Mouse (Mus musculus): Measurements from ENCODE around the gene Mogat2. TPM values are rescaled to one million over a fixed set of nuclear protein-coding genes. Genes with fewer than 3 reads are reported as not detected.

The Mogat2 gene
- polyA plus RNA-seq, 1 experiment: 652 TPM

DNA sequence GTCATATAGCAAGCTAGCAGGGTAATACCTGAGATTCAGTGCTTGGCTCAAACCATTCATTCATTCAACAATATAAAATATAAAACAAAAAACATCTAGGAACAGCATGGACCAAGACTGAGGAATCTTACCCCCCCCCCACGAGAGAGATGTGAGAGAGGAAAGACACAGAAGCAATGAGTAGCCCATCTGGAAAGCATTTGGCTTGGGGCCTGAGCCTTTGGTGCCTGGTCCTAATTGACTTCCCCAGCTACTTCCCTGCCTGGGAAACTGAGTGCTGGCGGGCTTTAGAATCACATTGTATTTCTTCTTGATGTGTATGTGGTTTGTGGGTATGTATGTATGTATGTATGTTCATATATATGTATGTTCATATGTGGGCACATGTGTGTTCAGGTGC lies 2.8 kb downstream of the Mogat2 start:
- TF ChIP-seq CTCF (IDR thresholded peaks at IDR 0.05; ENCODE audit: extremely low read depth, insufficient read length, insufficient replicate concordance, low read depth, low read length) (no peak), POLR2A (IDR thresholded peaks at IDR 0.05; ENCODE audit: low read depth, low read length) (no peak)
- Histone ChIP-seq H3K27ac (ENCODE audit: insufficient read depth, low read depth, low read length) (no peak overlapping the region), H3K4me3 (ENCODE audit: low read depth, low read length) (no peak overlapping the region), H3K36me3 (ENCODE audit: control insufficient read depth, insufficient read depth, low read length) (peaks cover 6% of the 10 kb centered on the region), H3K4me1 (ENCODE audit: control insufficient read depth, insufficient read depth, insufficient read length, low read length) (peaks cover 29% of the 10 kb centered on the region), H3K27me3 (ENCODE audit: control insufficient read depth, insufficient read depth, low read length) (no peaks in the 10 kb centered on the region)
- 81% methylated on average over 2 of the region's 2 CpGs for WGBS

DNA sequence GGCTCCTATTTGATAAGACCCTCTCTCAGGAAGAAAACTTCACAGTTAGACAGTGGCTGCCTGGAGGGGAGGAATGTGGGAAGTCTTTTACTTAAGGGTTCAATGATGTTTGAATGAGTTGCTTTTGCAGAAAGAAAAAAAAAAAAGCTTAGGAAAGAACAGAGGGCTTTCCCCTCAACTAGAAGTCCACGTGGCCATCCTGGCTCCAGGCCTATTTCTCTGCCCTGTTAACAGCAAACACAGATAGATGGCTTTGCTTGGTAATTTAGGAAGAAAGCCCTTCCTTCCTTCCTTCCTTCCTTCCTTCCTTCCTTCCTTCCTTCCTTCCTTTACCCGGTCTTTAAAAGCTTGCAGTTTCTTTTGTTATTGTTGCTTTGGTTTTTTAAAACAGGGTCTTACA lies 3.5 kb downstream of the Mogat2 start:
- Histone ChIP-seq H3K27ac (ENCODE audit: insufficient read depth, low read depth, low read length) (no peak overlapping the region), H3K36me3 (ENCODE audit: control insufficient read depth, insufficient read depth, low read length) (peaks cover 6% of the 10 kb centered on the region), H3K4me3 (ENCODE audit: low read depth, low read length) (no peak overlapping the region), H3K4me1 (ENCODE audit: control insufficient read depth, insufficient read depth, insufficient read length, low read length) (peaks cover 33% of the 10 kb centered on the region), H3K27me3 (ENCODE audit: control insufficient read depth, insufficient read depth, low read length) (no peaks in the 10 kb centered on the region)
- TF ChIP-seq POLR2A (IDR thresholded peaks at IDR 0.05; ENCODE audit: low read depth, low read length) (no peak), CTCF (IDR thresholded peaks at IDR 0.05; ENCODE audit: extremely low read depth, insufficient read length, insufficient replicate concordance, low read depth, low read length) (no peak)
- 58% methylated on average over 2 of the region's 2 CpGs for WGBS

DNA sequence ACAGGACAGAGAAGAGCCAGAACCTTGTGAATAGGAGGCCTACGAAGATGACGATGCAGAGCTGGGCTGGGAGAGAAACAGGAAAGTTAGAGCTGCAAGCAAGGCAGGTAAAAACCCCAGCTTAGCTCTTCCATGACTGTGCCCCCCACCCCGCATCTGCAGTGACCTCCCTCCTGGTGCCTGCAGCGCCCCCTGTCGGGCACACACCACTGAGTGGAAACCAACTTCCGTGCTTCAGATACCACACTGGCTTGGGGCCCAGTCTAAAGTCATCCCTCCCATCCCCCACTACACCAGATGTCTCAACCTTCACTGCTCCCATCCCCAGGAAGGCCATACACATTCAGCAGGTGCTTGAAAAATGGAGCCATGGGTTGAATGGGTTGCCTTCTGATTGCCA lies 5.8 kb downstream of the Mogat2 start:
- TF ChIP-seq POLR2A (IDR thresholded peaks at IDR 0.05; ENCODE audit: low read depth, low read length) (no peak), CTCF (IDR thresholded peaks at IDR 0.05; ENCODE audit: extremely low read depth, insufficient read length, insufficient replicate concordance, low read depth, low read length) (0 out of 2 replicates have a peak, but pooled peaks have one; percentile 24)
- Histone ChIP-seq H3K36me3 (ENCODE audit: control insufficient read depth, insufficient read depth, low read length) (peaks cover 16% of the 10 kb centered on the region), H3K27me3 (ENCODE audit: control insufficient read depth, insufficient read depth, low read length) (no peaks in the 10 kb centered on the region), H3K27ac (ENCODE audit: insufficient read depth, low read depth, low read length) (no peak overlapping the region), H3K4me3 (ENCODE audit: low read depth, low read length) (no peak overlapping the region), H3K4me1 (ENCODE audit: control insufficient read depth, insufficient read depth, insufficient read length, low read length) (peaks cover 40% of the 10 kb centered on the region)
- 79% methylated on average over 6 of the region's 6 CpGs for WGBS

DNA sequence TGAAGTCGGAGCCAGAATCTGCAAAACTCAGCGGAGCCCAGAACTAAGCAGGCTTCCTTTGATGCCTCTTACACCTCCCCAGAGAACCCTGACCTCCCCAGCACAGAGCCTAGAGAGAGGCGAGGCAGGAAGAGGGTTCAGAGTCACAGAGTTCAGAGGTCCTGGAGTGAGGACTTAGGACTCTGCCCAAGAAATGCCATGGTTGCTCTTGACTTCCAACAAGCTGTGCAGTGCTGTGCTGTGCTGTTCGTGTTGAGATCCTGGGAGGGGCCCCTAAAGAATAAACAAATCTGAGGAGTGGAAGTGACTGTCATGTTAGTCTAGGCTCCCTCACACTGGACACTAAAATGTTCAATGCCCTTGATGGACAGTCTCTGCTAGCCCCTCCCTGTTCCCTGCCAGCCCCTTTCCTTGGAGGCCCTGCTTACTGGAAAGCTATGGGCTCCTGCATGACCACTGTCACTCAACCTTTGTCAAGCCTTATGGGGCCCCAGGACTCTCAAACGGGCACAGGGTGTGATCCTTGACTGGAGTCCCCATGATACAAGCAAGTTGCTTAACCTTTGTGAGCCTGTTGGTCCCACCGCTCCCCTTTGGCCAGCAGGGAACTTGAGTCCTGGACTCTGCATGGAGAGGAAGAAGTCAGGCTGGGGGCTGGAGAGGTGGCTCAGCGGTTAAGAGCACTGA lies 8.2 kb downstream of the Mogat2 start:
- Histone ChIP-seq H3K36me3 (ENCODE audit: control insufficient read depth, insufficient read depth, low read length) (peaks cover 29% of the 10 kb centered on the region), H3K27ac (ENCODE audit: insufficient read depth, low read depth, low read length) (peak overlapping the region; percentile 96), H3K27me3 (ENCODE audit: control insufficient read depth, insufficient read depth, low read length) (no peaks in the 10 kb centered on the region), H3K4me3 (ENCODE audit: low read depth, low read length) (peak overlapping the region; percentile 31), H3K4me1 (ENCODE audit: control insufficient read depth, insufficient read depth, insufficient read length, low read length) (peaks cover 53% of the 10 kb centered on the region)
- TF ChIP-seq CTCF (IDR thresholded peaks at IDR 0.05; ENCODE audit: extremely low read depth, insufficient read length, insufficient replicate concordance, low read depth, low read length) (no peak), POLR2A (IDR thresholded peaks at IDR 0.05; ENCODE audit: low read depth, low read length) (peak; percentile 37; the same call in 1 of the 2 replicates)
- WGBS: 46% methylated on average over 7 of the region's 7 CpGs

DNA sequence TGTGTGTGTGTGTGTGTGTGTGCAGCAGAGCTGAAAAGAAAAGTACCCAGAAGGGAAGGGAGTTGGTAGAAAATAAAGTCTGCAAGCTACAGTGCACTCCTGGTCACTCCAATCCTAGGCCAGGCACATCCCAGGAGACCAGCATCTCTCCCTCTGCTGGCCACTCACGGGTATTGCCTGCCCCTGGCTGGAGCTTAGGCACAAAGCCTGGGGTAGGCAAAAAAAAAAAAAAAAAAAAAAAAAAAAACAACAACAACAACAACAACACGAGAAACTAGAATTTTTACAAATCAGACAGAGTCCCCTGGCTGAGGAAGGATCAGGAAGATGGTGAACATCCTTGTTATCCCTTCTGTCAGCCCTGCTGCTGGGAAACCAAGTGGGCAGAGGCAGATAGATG lies 9.0 kb downstream of the Mogat2 start:
- Histone ChIP-seq H3K27me3 (ENCODE audit: control insufficient read depth, insufficient read depth, low read length) (no peaks in the 10 kb centered on the region), H3K36me3 (ENCODE audit: control insufficient read depth, insufficient read depth, low read length) (peaks cover 31% of the 10 kb centered on the region), H3K27ac (ENCODE audit: insufficient read depth, low read depth, low read length) (peak overlapping the region; percentile 97), H3K4me1 (ENCODE audit: control insufficient read depth, insufficient read depth, insufficient read length, low read length) (peaks cover 57% of the 10 kb centered on the region), H3K4me3 (ENCODE audit: low read depth, low read length) (peak overlapping the region; percentile 31; the same call in 1 of the 2 replicates)
- peak; percentile 78; the same call in 1 of the 2 replicates for TF ChIP-seq CTCF (IDR thresholded peaks at IDR 0.05; ENCODE audit: extremely low read depth, insufficient read length, insufficient replicate concordance, low read depth, low read length)
- no peak for TF ChIP-seq POLR2A (IDR thresholded peaks at IDR 0.05; ENCODE audit: low read depth, low read length)
- WGBS: 16% methylated on average over 2 of the region's 2 CpGs

DNA sequence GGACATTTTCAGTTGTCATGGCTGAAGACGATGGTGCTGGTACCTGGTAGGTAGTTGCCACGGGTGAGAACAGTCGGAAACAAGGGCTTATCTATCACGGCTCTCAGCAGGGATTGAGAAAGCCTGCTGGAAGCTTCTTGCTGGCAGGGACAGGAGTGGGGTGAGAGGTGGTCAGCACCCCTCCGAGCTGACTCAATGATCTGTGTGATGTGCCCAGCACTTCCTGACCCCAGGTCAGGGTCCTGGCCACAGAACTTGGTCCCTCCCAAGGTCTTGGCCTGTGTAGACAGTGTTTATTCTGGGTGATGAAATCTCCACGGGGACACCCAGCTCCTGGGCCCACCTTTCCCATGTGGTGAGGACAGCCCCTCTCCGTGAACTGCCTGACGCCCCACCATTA lies 9.6 kb downstream of the Mogat2 start:
- H3K27ac ChIP-seq (ENCODE audit: insufficient read depth, low read depth, low read length): peak overlapping the region; percentile 97
- peaks cover 33% of the 10 kb centered on the region for H3K36me3 ChIP-seq (ENCODE audit: control insufficient read depth, insufficient read depth, low read length)
- TF ChIP-seq POLR2A (IDR thresholded peaks at IDR 0.05; ENCODE audit: low read depth, low read length) (no peak), CTCF (IDR thresholded peaks at IDR 0.05; ENCODE audit: extremely low read depth, insufficient read length, insufficient replicate concordance, low read depth, low read length) (no peak)
- H3K4me1 ChIP-seq (ENCODE audit: control insufficient read depth, insufficient read depth, insufficient read length, low read length): peaks cover 57% of the 10 kb centered on the region
- 88% methylated on average over 8 of the region's 8 CpGs for WGBS
- no peak overlapping the region for H3K4me3 ChIP-seq (ENCODE audit: low read depth, low read length)
- no peaks in the 10 kb centered on the region for H3K27me3 ChIP-seq (ENCODE audit: control insufficient read depth, insufficient read depth, low read length)

DNA sequence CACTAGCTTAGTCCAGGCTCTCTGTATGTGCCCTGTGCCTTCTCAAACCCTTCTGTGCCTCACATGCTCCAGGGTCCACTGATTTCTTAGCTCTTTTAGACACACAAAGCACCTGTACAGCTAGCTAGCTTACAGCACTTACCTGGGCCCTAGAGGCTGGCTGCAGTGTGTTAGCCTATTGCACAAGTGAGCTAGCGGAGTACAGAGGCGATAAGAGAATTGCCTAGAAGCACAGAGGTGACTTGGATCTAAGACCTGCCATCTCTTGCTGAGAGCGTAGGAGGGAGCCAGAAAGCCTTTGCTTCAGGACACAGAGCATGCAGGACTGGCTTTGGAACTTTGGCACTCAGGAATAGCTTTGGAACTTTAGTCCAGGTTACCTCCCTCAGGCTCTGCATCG lies 11.2 kb downstream of the Mogat2 start:
- H3K27ac ChIP-seq (ENCODE audit: insufficient read depth, low read depth, low read length): peak overlapping the region; percentile 97

More for the DNA sequence above, 11.2 kb downstream of the Mogat2 start:
- WGBS: 70% methylated on average over 4 of the region's 4 CpGs
- TF ChIP-seq CTCF (IDR thresholded peaks at IDR 0.05; ENCODE audit: extremely low read depth, insufficient read length, insufficient replicate concordance, low read depth, low read length) (no peak), POLR2A (IDR thresholded peaks at IDR 0.05; ENCODE audit: low read depth, low read length) (no peak)
- Histone ChIP-seq H3K36me3 (ENCODE audit: control insufficient read depth, insufficient read depth, low read length) (peaks cover 46% of the 10 kb centered on the region), H3K4me3 (ENCODE audit: low read depth, low read length) (no peak overlapping the region), H3K4me1 (ENCODE audit: control insufficient read depth, insufficient read depth, insufficient read length, low read length) (peaks cover 52% of the 10 kb centered on the region), H3K27me3 (ENCODE audit: control insufficient read depth, insufficient read depth, low read length) (no peaks in the 10 kb centered on the region)
